Mouse (Mus musculus): Measurements from ENCODE around the gene Rtl5. TPM values are rescaled to one million over a fixed set of nuclear protein-coding genes. Genes with fewer than 3 reads are reported as not detected.
"Not testable (repeated sequence)": the region's sequence is repeated elsewhere in the genome, so short reads cannot be mapped to it uniquely, and the experiment has no call there.

Rtl5 gene
- 0.04 TPM in 1 of 2 replicates, not detected in the other for polyA plus RNA-seq (2012)

DNA sequence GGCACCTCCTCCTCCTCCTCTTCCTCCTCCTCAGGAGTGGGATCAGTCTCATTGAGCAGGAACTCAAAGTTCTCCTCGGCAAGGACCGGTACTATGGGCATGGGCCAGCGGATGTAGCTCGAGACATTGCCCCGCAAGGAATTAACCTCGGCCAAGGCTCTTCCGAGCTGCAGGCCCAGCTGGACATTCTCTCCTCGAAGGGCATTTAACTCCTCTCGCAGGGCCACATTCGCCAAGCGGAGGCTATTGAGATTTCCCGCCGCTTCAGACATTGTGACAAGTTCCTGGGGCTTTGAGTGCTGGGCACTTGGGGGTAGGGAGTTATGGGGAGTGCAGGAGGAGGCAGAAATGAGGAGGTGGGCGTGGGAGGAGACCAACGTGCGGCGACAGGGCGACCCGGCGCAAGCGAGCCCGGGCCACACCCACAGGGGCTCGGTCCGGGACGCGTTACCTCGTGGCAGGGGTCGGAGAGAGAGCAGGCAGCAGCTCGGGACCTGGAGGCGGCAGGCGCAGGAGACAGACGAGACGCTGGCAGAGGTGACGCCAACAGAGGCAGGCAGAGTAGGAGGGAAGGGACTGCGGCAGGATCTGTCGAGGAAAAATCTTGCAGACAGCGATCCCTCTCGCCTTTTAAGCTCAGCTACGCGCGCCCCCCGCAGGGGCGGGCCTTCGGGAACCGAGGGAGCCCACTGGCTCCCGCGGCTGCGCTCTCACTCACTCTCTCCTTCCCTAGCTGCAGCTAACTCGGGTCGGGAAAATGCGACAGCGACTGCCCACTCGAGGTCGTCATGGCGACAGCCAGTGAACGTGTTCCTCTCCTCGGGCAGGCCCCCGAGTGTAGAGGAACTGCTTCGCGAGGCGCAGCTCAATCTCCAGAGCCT lies at the start of gene Rtl5:
TSS of gene Rtl5 (minus strand) at position 714 of the 881 bp plus-strand sequence.
- TF ChIP-seq TAL1 (IDR thresholded peaks at IDR 0.05; ENCODE audit: low read length) (no peak), GATA1 (IDR thresholded peaks at IDR 0.05; ENCODE audit: low read length) (no peak)
- Histone ChIP-seq H3K9me3 (ENCODE audit: control insufficient read depth, low read length) (peaks cover 25% of the 10 kb centered on the region), H3K36me3 (ENCODE audit: control insufficient read depth) (no peaks in the 10 kb centered on the region), H3K4me3 (replicated peaks) (peak within 1 kb of the TSS; percentile 28), H3K4me1 (ENCODE audit: control insufficient read depth) (no peaks in the 10 kb centered on the region), H3K27me3 (ENCODE audit: control insufficient read depth) (peaks cover 60% of the 10 kb centered on the region)

DNA sequence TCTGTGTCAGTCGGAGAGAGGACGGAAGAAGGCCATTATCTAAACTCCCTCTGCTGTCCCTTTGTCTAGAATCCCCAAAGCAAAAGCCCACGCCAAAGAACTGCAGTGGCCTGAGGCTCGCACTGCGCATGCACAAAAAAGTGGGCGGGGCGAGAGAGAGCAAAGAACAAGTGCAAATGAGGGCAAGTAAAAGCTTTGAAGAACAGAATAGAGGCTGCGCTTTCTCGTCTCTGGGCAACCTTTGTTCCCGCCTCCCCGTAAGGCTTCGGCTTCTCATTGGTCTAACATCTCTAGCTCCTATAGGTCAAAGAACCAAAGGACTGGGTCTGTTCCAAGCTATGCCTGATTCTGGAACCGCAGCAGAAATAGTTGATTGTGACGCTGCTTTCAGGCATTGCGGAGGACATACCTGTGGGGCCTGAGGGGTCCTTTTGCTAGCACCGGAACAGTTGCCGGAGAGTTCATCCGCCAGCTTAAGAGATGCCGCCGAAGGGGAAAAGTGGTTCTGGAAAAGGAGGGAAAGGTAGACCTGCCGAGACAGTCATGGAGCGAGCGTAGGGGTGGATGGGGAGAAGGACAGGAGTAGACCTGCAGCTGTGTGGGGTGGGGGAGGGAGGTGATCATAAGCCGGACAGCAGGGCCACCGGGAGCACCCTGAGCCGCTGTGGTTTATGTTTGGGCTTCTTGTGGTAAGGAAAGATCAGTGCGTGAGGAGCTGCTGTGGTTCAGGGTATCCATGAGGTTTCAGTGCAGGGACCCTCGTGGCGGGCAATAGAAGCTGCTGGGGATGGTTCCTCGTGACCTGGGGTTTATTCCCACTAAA lies 48.1 kb upstream of the Rtl5 start, which contains the start of gene Pin4:
TSS of gene Pin4 (plus strand) at position 406 of the 823 bp plus-strand sequence.
- peaks cover 21% of the 10 kb centered on the region for H3K36me3 ChIP-seq (ENCODE audit: control insufficient read depth)
- peaks cover 9% of the 10 kb centered on the region for H3K27me3 ChIP-seq (ENCODE audit: control insufficient read depth)
- peak within 1 kb of the TSS; percentile 95 for H3K4me3 ChIP-seq (replicated peaks)
- TF ChIP-seq GATA1 (IDR thresholded peaks at IDR 0.05; ENCODE audit: low read length) (no peak), TAL1 (IDR thresholded peaks at IDR 0.05; ENCODE audit: low read length) (no peak)
- no peaks in the 10 kb centered on the region for H3K9me3 ChIP-seq (ENCODE audit: control insufficient read depth, low read length)
- H3K4me1 ChIP-seq (ENCODE audit: control insufficient read depth): peaks cover 16% of the 10 kb centered on the region

DNA sequence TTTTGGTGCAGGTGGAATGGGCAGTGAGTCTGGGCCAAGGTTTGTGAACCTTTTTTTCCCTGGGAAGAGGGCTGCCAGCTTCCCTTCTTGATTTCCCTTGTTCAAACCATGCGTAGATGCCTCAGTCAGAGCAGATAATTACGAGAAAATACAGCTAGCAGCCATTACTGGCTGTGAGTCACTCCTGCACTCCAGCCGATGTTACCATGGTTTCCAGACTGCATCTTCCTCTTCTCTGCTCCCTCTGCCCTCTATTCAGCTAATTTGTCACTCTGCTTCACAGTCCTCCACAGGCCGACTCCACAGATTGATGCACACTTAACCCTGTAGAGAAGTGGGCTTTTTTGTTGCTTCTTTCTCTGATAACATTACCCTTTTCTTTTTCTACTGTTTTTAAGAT lies 44.6 kb upstream of the Rtl5 start:
- peaks cover 13% of the 10 kb centered on the region for H3K4me1 ChIP-seq (ENCODE audit: control insufficient read depth)
- no peak overlapping the region for H3K4me3 ChIP-seq (replicated peaks)
- H3K36me3 ChIP-seq (ENCODE audit: control insufficient read depth): no peaks in the 10 kb centered on the region; the same call in 1 of the 2 replicates
- H3K27me3 ChIP-seq (ENCODE audit: control insufficient read depth): peaks cover 22% of the 10 kb centered on the region
- no peaks in the 10 kb centered on the region for H3K9me3 ChIP-seq (ENCODE audit: control insufficient read depth, low read length)
- TF ChIP-seq GATA1 (IDR thresholded peaks at IDR 0.05; ENCODE audit: low read length): no peak
- TF ChIP-seq TAL1 (IDR thresholded peaks at IDR 0.05; ENCODE audit: low read length): no peak

DNA sequence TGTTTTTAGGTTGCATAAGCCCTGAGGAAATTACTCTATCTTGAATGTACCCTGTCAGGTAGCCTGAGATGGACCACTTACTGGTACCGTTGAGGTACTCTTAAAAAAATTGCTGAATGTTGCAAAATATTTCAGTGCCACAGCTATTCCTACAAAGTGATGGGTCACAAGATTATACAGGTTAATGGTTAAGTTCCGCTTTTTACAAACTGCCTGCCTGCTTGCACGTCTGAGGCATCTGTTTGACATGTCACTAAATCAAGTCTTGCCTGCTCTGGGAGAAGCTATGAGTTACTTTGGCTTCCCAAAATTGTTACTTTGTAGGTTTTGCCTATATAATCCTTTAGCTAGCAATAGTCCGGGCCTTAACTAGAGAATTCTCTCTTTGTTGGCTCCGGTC lies 38.2 kb upstream of the Rtl5 start:
- peaks cover 27% of the 10 kb centered on the region for H3K27me3 ChIP-seq (ENCODE audit: control insufficient read depth)
- not testable (repeated sequence) for H3K4me1 ChIP-seq (ENCODE audit: control insufficient read depth); H3K9me3 ChIP-seq (ENCODE audit: control insufficient read depth, low read length); H3K36me3 ChIP-seq (ENCODE audit: control insufficient read depth); H3K4me3 ChIP-seq (replicated peaks)

DNA sequence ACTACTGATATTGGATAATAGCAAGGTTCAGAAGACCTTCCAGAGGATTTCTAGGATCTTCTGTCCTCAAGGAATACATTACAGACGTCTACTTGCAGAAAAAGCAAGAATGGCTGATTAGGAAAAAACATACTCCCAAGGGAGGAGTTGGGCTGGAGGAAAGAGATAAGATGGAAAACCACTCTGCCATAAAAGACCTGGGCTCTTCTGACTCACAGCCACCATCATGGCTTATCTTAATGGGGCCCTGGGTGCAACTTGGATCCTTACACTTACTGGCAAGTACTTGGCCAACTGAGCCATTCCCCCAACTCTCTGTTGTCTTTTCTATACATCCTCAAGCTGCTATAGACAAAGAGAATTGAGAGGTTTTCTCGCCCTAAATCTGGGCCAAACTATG lies 32.7 kb upstream of the Rtl5 start:
- H3K4me1 ChIP-seq (ENCODE audit: control insufficient read depth): peaks cover 27% of the 10 kb centered on the region
- not testable (repeated sequence) for H3K4me3 ChIP-seq (replicated peaks); H3K9me3 ChIP-seq (ENCODE audit: control insufficient read depth, low read length); H3K36me3 ChIP-seq (ENCODE audit: control insufficient read depth); H3K27me3 ChIP-seq (ENCODE audit: control insufficient read depth)

DNA sequence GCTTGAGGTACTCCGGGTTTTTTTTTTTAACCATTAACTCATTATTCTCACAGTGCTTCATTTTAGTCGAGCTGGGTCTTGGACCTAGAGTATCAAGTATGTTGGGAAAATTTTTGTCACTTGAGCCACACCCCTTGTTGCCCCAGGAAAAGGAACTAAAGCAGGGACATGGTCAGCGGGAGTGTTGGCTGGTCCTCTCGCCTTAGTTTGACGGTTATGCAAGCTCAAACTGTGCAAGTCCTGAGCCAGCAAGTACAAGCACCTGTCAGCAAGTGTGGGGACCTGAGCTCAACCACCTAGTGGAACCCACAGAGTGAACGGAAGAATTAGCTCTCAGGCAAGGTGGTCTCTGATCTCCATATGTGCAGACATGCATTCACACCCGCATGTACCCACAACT lies 30.8 kb upstream of the Rtl5 start:
- H3K9me3 ChIP-seq (ENCODE audit: control insufficient read depth, low read length): no peaks in the 10 kb centered on the region
- H3K4me3 ChIP-seq (replicated peaks): no peak overlapping the region
- 0 out of 2 replicates have a peak, but pooled peaks cover 4% of the 10 kb centered on the region for H3K27me3 ChIP-seq (ENCODE audit: control insufficient read depth)
- peaks cover 27% of the 10 kb centered on the region for H3K4me1 ChIP-seq (ENCODE audit: control insufficient read depth)
- no peaks in the 10 kb centered on the region for H3K36me3 ChIP-seq (ENCODE audit: control insufficient read depth)
- TF ChIP-seq GATA1 (IDR thresholded peaks at IDR 0.05; ENCODE audit: low read length): no peak
- TF ChIP-seq TAL1 (IDR thresholded peaks at IDR 0.05; ENCODE audit: low read length): no peak

DNA sequence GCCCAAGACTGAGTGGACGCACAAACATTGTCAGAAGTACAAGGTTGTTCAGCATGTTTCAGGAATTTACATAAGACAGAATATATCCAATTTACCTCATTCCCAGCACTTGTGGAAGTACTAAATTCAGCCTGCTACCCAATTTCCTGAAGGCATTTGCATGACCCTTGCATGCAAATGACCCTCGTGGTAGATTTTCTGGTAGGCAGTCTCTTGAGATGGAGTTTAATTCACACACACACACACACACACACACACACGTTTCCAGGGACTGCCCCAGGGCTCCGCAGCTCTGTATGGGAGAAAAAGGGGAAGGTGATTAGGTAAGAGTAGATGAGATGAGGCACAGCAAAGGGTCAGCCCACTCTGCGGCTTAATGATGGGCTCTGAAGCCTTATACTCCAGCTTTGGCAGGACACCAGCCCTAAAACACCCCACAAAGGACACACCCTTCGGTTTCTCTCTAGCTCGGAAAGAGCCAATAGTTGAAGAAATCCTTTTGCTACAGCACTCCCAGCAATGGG lies 23.3 kb upstream of the Rtl5 start:
- H3K9me3 ChIP-seq (ENCODE audit: control insufficient read depth, low read length): no peaks in the 10 kb centered on the region

DNA sequence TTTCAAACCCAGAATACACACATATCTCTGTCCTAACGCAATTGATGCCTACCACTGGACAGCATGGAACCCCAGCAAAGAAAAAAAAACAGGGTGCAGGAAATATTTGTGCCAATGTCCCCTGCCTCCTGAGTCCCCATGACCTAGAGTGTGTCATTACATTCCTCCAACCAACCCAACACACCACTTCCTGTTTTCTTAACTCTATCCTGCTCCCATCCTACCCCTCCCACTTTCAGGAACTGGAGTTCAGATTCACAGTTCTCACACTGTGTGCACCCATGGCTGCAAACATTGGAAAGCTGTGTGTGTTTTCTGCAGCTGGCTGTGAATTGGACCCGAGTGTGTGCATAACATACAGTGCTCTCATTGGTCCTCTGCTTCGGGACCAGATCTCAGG lies 19.5 kb upstream of the Rtl5 start:
- peaks cover 14% of the 10 kb centered on the region for H3K27me3 ChIP-seq (ENCODE audit: control insufficient read depth)
- no peaks in the 10 kb centered on the region for H3K36me3 ChIP-seq (ENCODE audit: control insufficient read depth)
- H3K4me3 ChIP-seq (replicated peaks): no peak overlapping the region
- no peaks in the 10 kb centered on the region for H3K4me1 ChIP-seq (ENCODE audit: control insufficient read depth)
- H3K9me3 ChIP-seq (ENCODE audit: control insufficient read depth, low read length): no peaks in the 10 kb centered on the region
- no peak for TF ChIP-seq TAL1 (IDR thresholded peaks at IDR 0.05; ENCODE audit: low read length)
- TF ChIP-seq GATA1 (IDR thresholded peaks at IDR 0.05; ENCODE audit: low read length): no peak

More for the DNA sequence above, 23.3 kb upstream of the Rtl5 start:
- Histone ChIP-seq H3K27me3 (ENCODE audit: control insufficient read depth) (peaks cover 22% of the 10 kb centered on the region), H3K4me3 (replicated peaks) (no peak overlapping the region), H3K4me1 (ENCODE audit: control insufficient read depth) (no peaks in the 10 kb centered on the region), H3K36me3 (ENCODE audit: control insufficient read depth) (no peaks in the 10 kb centered on the region)
- TF ChIP-seq GATA1 (IDR thresholded peaks at IDR 0.05; ENCODE audit: low read length) (no peak), TAL1 (IDR thresholded peaks at IDR 0.05; ENCODE audit: low read length) (no peak)

All from erythroblast, embryonic 14.5 days (primary cell).